Mouse (Mus musculus): ENCODE results near the gene Armc8.

- no peak for TF ChIP-seq CTCF (conservative IDR thresholded peaks at IDR 0.05; ENCODE audit: low read length)
- no peak for TF ChIP-seq NANOG (IDR thresholded peaks at IDR 0.05; ENCODE audit: borderline replicate concordance, low read length)
Observed at GRCm38 (mm10) chr9:99487841-99488240, 80.9 kb downstream of the Armc8 start.

Measured in E14TG2a.4 (cell line).